Mouse (Mus musculus): ENCODE data around the gene Spock1. TPM values are rescaled to one million over a fixed set of nuclear protein-coding genes. Genes with fewer than 3 reads are reported as not detected.

Spock1 gene
- polyA plus RNA-seq, 1 experiment from 2014 or later = 0.12 TPM

DNA sequence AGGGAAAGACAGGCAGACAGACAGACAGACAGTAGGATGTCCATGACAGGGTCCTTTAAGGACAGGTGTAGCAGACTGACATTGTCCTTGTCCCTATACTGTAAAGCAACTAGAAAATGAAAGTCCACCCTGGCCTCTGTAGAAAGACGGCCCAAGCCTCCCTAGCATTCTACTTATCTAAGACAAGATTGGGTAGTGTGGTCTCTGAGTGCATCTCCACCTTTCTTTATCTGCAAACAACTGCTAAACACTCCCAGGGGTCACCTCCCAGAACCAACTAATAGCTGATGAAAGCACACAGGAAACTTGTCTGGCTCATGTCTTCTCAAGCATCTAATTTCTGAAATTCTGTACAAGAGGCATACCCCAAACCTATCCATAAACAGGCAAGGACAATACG is 247.6 kb downstream of the Spock1 start:
- H3K9me3 ChIP-seq (replicated peaks; ENCODE audit: control insufficient read depth, low read length) = no peaks in the 10 kb centered on the region
- 60% methylated on average over 2 of the region's 2 CpGs for WGBS (ENCODE audit: insufficient replicate concordance)
- H3K27me3 ChIP-seq (ENCODE audit: control insufficient read depth, insufficient read depth, low read depth, low read length) = no peaks in the 10 kb centered on the region
- H3K4me3 ChIP-seq (ENCODE audit: low read depth, low read length) = no peak overlapping the region
- peaks cover 27% of the 10 kb centered on the region for H3K4me1 ChIP-seq (ENCODE audit: control insufficient read depth, low read depth, low read length)
- ATAC-seq (ENCODE audit: low read depth) = peak; percentile 80
- H3K27ac ChIP-seq (ENCODE audit: low read length) = peak overlapping the region; percentile 64
- no peaks in the 10 kb centered on the region for H3K36me3 ChIP-seq (ENCODE audit: control insufficient read depth, insufficient read depth)
- H3K4me2 ChIP-seq (ENCODE audit: low read depth, low read length) = peak overlapping the region; percentile 25
- H3K9ac ChIP-seq (ENCODE audit: low read depth, low read length) = peak overlapping the region; percentile 28

DNA sequence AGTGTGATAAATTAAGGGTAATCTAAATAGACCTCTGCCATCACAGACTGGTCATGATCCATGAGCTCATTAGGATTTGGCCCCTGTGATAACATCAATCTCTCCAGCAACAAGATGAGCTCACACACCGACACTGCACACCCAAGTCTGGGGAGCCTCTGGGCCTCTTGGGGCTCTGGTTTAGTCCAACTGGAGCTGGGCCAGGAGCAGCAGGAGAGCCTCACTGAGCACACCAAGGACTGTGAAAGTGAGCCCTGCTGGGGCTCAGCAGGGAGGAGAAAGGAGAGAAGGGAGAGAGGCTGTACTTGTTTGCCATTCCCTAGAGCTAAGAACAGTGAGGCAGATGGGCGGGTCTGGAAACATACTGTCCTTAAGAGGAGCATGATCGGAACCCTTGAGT is 248.3 kb downstream of the Spock1 start:
- Histone ChIP-seq H3K4me1 (ENCODE audit: control insufficient read depth, low read depth, low read length) (peaks cover 27% of the 10 kb centered on the region), H3K9ac (ENCODE audit: low read depth, low read length) (peak overlapping the region; percentile 14; the same call in 1 of the 2 replicates), H3K4me2 (ENCODE audit: low read depth, low read length) (no peak overlapping the region; the same call in 1 of the 2 replicates), H3K27me3 (ENCODE audit: control insufficient read depth, insufficient read depth, low read depth, low read length) (no peaks in the 10 kb centered on the region), H3K4me3 (ENCODE audit: low read depth, low read length) (no peak overlapping the region), H3K9me3 (replicated peaks; ENCODE audit: control insufficient read depth, low read length) (no peaks in the 10 kb centered on the region), H3K36me3 (ENCODE audit: control insufficient read depth, insufficient read depth) (no peaks in the 10 kb centered on the region), H3K27ac (ENCODE audit: low read length) (peak overlapping the region; percentile 40; the same call in 1 of the 2 replicates)
- WGBS (ENCODE audit: insufficient replicate concordance) = 60% methylated on average over 3 of the region's 3 CpGs
- ATAC-seq (ENCODE audit: low read depth) = no peak

DNA sequence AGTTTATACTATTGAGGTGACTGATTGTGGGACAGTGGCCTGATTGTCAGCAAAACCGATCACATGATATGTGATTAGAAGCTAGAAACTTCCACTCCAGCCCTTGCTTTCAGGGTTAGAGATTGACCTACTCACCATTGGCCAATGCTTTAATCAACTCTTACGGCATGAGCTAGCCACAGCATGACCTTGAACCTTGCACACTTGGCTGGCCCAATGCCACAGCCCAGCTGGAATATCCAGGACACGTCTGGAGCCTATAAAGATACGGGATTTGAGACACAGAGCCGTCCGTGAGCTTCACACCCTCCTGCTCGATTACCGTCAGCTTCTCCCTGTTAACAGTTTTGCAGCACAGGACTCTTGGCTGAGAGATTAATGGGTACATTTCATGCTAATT is 251.5 kb downstream of the Spock1 start:
- Histone ChIP-seq H3K27me3 (ENCODE audit: control insufficient read depth, insufficient read depth, low read depth, low read length) (no peaks in the 10 kb centered on the region), H3K9ac (ENCODE audit: low read depth, low read length) (no peak overlapping the region), H3K4me3 (ENCODE audit: low read depth, low read length) (no peak overlapping the region), H3K4me1 (ENCODE audit: control insufficient read depth, low read depth, low read length) (peaks cover 20% of the 10 kb centered on the region), H3K27ac (ENCODE audit: low read length) (no peak overlapping the region), H3K36me3 (ENCODE audit: control insufficient read depth, insufficient read depth) (no peaks in the 10 kb centered on the region), H3K9me3 (replicated peaks; ENCODE audit: control insufficient read depth, low read length) (no peaks in the 10 kb centered on the region), H3K4me2 (ENCODE audit: low read depth, low read length) (no peak overlapping the region)
- ATAC-seq (ENCODE audit: low read depth) = no peak
- WGBS (ENCODE audit: insufficient replicate concordance) = 71% methylated on average over 8 of the region's 8 CpGs

DNA sequence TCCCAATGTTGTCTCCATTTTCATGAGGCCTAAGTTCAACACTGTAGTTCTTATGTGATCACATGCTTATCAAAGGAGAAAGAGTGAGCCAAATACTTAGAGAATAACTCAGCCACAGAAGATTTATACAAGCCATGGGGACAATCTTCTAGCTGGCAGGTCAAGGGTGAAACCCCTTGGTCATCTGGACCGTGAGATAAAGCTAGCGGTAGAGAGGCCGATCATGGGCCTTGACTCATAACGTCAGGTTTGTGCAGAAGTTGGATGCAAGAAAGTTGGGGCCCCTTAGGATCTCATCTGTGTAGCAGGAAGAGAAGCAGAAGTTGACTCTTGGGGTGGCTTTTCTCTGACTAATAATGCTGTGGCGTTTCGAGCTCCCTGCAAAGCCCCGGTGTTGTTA is 253.8 kb downstream of the Spock1 start:
- ATAC-seq (ENCODE audit: low read depth) = no peak

DNA sequence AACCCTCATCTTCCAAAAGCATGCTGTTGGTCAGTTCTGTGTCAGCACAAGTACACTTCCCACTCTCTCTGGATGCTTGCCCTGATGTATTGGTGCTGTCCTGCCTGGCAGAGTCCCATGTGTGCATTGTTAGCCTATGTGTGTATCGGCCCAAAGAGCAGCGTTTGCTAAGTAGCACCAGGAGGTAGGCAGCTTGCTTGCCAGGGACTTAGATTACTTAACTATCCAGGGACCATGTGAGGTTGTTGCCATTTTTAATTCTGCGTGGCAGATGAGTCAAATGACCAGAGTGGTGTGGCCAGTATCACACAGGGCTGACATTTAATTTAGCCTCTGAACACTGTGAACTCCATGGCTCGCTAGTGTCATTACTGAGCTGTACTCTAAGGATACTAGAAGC is 256.9 kb downstream of the Spock1 start:
- no peak overlapping the region for H3K4me2 ChIP-seq (ENCODE audit: low read depth, low read length)
- no peak overlapping the region for H3K9ac ChIP-seq (ENCODE audit: low read depth, low read length)
- H3K9me3 ChIP-seq (replicated peaks; ENCODE audit: control insufficient read depth, low read length) = no peaks in the 10 kb centered on the region
- H3K27me3 ChIP-seq (ENCODE audit: control insufficient read depth, insufficient read depth, low read depth, low read length) = no peaks in the 10 kb centered on the region
- no peak overlapping the region for H3K4me3 ChIP-seq (ENCODE audit: low read depth, low read length)
- no peaks in the 10 kb centered on the region for H3K36me3 ChIP-seq (ENCODE audit: control insufficient read depth, insufficient read depth)
- ATAC-seq (ENCODE audit: low read depth) = no peak
- H3K27ac ChIP-seq (ENCODE audit: low read length) = no peak overlapping the region
- 70% methylated on average over 4 of the region's 4 CpGs for WGBS (ENCODE audit: insufficient replicate concordance)
- H3K4me1 ChIP-seq (ENCODE audit: control insufficient read depth, low read depth, low read length) = no peaks in the 10 kb centered on the region

More for the DNA sequence above, 253.8 kb downstream of the Spock1 start:
- Histone ChIP-seq H3K9ac (ENCODE audit: low read depth, low read length) (no peak overlapping the region), H3K27ac (ENCODE audit: low read length) (no peak overlapping the region), H3K9me3 (replicated peaks; ENCODE audit: control insufficient read depth, low read length) (no peaks in the 10 kb centered on the region), H3K27me3 (ENCODE audit: control insufficient read depth, insufficient read depth, low read depth, low read length) (no peaks in the 10 kb centered on the region), H3K4me1 (ENCODE audit: control insufficient read depth, low read depth, low read length) (no peaks in the 10 kb centered on the region), H3K4me2 (ENCODE audit: low read depth, low read length) (no peak overlapping the region), H3K36me3 (ENCODE audit: control insufficient read depth, insufficient read depth) (no peaks in the 10 kb centered on the region), H3K4me3 (ENCODE audit: low read depth, low read length) (no peak overlapping the region)
- WGBS (ENCODE audit: insufficient replicate concordance) = 59% methylated on average over 7 of the region's 7 CpGs

DNA sequence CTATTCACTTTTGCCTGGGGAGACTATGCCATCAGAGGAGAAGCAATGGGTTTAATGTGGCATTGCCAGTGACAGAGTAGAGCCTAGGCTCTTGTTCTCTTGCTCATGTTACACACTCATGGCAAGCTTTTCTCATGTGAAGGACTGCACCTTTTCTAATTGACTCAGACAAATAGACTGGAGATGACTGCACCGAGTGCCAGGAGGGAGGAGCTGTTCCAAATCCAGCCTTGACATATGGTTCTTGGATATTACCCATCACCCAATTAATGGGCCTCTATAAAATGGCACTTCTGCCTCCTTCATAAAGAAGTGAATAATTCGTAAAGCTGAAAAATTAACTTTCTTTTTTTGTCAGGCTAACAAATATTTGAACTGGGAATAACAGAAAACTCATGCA is 259.3 kb downstream of the Spock1 start:
- Histone ChIP-seq H3K4me1 (ENCODE audit: control insufficient read depth, low read depth, low read length) (no peaks in the 10 kb centered on the region), H3K27ac (ENCODE audit: low read length) (no peak overlapping the region), H3K27me3 (ENCODE audit: control insufficient read depth, insufficient read depth, low read depth, low read length) (no peaks in the 10 kb centered on the region), H3K4me2 (ENCODE audit: low read depth, low read length) (no peak overlapping the region), H3K9me3 (replicated peaks; ENCODE audit: control insufficient read depth, low read length) (no peaks in the 10 kb centered on the region), H3K4me3 (ENCODE audit: low read depth, low read length) (no peak overlapping the region), H3K9ac (ENCODE audit: low read depth, low read length) (no peak overlapping the region), H3K36me3 (ENCODE audit: control insufficient read depth, insufficient read depth) (no peaks in the 10 kb centered on the region)
- ATAC-seq (ENCODE audit: low read depth) = no peak
- WGBS (ENCODE audit: insufficient replicate concordance) = 67% methylated on average over 2 of the region's 2 CpGs

DNA sequence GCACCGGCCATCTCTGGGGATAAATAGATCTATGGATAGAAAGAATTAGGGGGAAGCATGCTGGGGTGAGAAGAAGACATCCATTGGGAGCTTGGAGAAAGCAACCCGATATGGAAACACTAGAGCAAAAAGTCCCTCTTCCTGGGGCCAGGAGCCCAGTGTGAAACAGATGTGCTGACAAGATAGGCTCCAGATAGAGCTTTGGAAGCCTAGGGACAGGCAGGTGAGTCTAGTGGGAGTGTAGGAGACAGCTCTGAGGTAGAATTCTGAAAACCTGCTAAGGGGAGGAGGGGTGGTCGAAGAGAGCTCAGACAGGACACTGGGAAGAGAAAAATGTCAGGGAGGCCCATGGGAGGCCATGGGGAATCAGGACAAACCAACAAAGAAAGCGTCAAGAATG is 260.7 kb downstream of the Spock1 start:
- H3K27ac ChIP-seq (ENCODE audit: low read length) = no peak overlapping the region
- no peak overlapping the region for H3K9ac ChIP-seq (ENCODE audit: low read depth, low read length)
- WGBS (ENCODE audit: insufficient replicate concordance) = 55% methylated on average over 4 of the region's 4 CpGs
- no peak overlapping the region for H3K4me3 ChIP-seq (ENCODE audit: low read depth, low read length)
- no peaks in the 10 kb centered on the region for H3K9me3 ChIP-seq (replicated peaks; ENCODE audit: control insufficient read depth, low read length)
- no peaks in the 10 kb centered on the region for H3K27me3 ChIP-seq (ENCODE audit: control insufficient read depth, insufficient read depth, low read depth, low read length)
- no peaks in the 10 kb centered on the region for H3K36me3 ChIP-seq (ENCODE audit: control insufficient read depth, insufficient read depth)
- H3K4me2 ChIP-seq (ENCODE audit: low read depth, low read length) = no peak overlapping the region
- no peak for ATAC-seq (ENCODE audit: low read depth)
- no peaks in the 10 kb centered on the region for H3K4me1 ChIP-seq (ENCODE audit: control insufficient read depth, low read depth, low read length)

DNA sequence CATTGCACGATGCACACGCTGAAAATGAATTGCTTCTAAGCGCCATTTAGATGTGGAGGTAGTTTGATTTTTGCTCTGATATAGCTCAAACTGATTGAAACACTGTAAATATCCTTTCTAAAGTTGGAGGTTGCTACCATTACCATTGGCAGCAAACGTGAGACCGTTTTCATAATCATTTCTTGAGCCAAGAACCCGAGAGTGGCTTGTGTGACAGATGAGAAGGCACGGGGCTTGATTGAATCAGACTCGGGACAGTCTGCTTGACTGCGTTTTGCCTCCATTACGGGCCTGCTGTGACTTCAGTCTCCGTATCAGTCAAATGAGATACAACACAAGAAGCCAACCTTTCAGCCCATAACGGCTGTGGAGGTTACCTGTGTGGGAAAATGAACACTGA is 265.1 kb downstream of the Spock1 start:
- ATAC-seq (ENCODE audit: low read depth) = no peak
- no peaks in the 10 kb centered on the region for H3K27me3 ChIP-seq (ENCODE audit: control insufficient read depth, insufficient read depth, low read depth, low read length)
- no peak overlapping the region for H3K9ac ChIP-seq (ENCODE audit: low read depth, low read length)
- H3K4me2 ChIP-seq (ENCODE audit: low read depth, low read length) = no peak overlapping the region
- no peaks in the 10 kb centered on the region for H3K9me3 ChIP-seq (replicated peaks; ENCODE audit: control insufficient read depth, low read length)
- 72% methylated on average over 12 of the region's 12 CpGs for WGBS (ENCODE audit: insufficient replicate concordance)
- no peaks in the 10 kb centered on the region for H3K36me3 ChIP-seq (ENCODE audit: control insufficient read depth, insufficient read depth)
- H3K27ac ChIP-seq (ENCODE audit: low read length) = no peak overlapping the region
- H3K4me1 ChIP-seq (ENCODE audit: control insufficient read depth, low read depth, low read length) = no peaks in the 10 kb centered on the region; the same call in 1 of the 2 replicates
- H3K4me3 ChIP-seq (ENCODE audit: low read depth, low read length) = no peak overlapping the region

DNA sequence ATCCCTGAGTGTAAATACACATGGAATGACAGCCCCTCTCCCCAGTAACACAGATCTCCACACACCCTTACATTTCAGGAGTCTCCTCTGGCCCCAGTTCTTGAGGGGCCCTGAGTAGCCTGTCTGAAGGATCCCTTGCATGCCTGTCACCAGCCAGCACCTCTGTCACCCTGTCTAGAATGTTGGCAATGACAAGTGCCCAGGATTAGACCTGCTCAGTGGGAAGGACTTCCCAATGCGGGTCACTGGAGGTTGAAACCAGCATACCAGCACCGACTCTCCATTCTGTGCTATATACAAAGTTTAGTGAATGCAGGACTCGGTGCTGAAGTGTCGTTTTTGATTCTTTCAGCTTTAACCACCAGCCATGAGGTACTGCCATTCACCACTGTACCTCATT is 266.5 kb downstream of the Spock1 start:
- Histone ChIP-seq H3K27ac (ENCODE audit: low read length) (no peak overlapping the region), H3K4me2 (ENCODE audit: low read depth, low read length) (no peak overlapping the region), H3K36me3 (ENCODE audit: control insufficient read depth, insufficient read depth) (no peaks in the 10 kb centered on the region), H3K4me1 (ENCODE audit: control insufficient read depth, low read depth, low read length) (no peaks in the 10 kb centered on the region; the same call in 1 of the 2 replicates), H3K4me3 (ENCODE audit: low read depth, low read length) (no peak overlapping the region), H3K9me3 (replicated peaks; ENCODE audit: control insufficient read depth, low read length) (no peaks in the 10 kb centered on the region), H3K9ac (ENCODE audit: low read depth, low read length) (no peak overlapping the region), H3K27me3 (ENCODE audit: control insufficient read depth, insufficient read depth, low read depth, low read length) (no peaks in the 10 kb centered on the region)
- WGBS (ENCODE audit: insufficient replicate concordance) = 63% methylated on average over 4 of the region's 4 CpGs
- ATAC-seq (ENCODE audit: low read depth) = no peak
